Mouse (Mus musculus) erythroblast, embryonic 14.5 days (primary cell): ENCODE data around the gene Fgfr2.

ENCODE experiments used
- GATA1 ChIP-seq: IDR thresholded peaks from 2 replicates; pipeline ENCODE4 v1.6.1; 2012; ENCODE audit warnings: low read length, inconsistent platforms, mixed read lengths
- TAL1 ChIP-seq: IDR thresholded peaks from 3 replicates; pipeline ENCODE4 v1.6.1; 2012; ENCODE audit warnings: low read length, inconsistent platforms, mixed read lengths

DNA sequence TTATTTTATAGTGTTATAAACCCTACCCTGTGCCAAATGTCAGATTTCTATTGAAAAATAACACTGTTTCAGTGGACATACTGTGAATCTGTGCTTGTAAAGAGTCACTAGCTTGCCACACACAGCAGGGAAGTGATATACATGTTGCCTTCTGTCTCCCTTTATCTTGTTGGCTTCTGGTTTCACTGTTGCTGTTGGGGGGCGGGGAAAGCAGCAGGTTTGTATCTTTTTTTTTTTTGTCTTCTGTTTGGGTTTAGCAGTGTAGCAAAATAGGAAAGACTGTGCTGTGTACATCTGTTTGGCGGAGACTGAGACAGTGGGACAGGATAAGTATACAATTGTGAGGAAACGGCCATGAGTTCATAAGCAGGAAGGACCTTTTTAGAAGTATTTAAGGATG lies 2255.9 kb downstream of the Fgfr2 start:
- no peak for TF ChIP-seq TAL1
- no peak for TF ChIP-seq GATA1
